Mouse (Mus musculus): Measurements from ENCODE around the gene Olfr715b. TPM values are rescaled to one million over a fixed set of nuclear protein-coding genes. Genes with fewer than 3 reads are reported as not detected.
"Not testable (repeated sequence)": the region's sequence is repeated elsewhere in the genome, so short reads cannot be mapped to it uniquely, and the experiment has no call there.

Gene Olfr715b
- not detected in 2 replicates for polyA plus RNA-seq (2014; fragmentation: Nextera tagmentation; extraction: Ambion mirVana)

DNA sequence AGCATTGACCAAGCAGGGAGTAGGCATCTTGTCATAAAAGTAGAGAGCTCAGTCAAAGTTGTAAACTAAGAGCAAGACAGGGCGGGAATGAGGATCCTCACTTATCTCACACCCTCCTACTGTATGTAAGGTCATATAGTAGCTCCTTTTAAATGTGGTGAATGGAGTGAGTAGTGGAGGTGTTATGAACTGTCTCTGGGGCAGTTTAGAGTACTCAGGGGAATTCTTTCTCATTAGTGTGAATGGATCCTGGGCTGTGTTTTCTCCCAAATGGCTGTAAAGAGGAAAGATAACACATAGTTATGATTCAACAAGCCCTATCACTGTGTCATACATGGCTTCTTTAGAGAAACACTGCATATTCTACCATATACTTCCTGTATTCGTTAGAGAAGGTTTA is at the start of gene Olfr715b:
TSS of gene Olfr715b (minus strand) at position 101 of the 400 bp plus-strand sequence.
- not testable (repeated sequence) for H3K4me1 ChIP-seq (ENCODE audit: control insufficient read depth in 2 of 2, insufficient read depth in 2 of 2, low read length in 2 of 2); ATAC-seq (ENCODE audit: insufficient number of reproducible peaks, insufficient read depth, low FRiP score, low read depth); H3K9ac ChIP-seq (ENCODE audit: low read length); H3K9me3 ChIP-seq (ENCODE audit: control insufficient read depth, low read length); H3K27ac ChIP-seq (replicated peaks in 1 of 2; ENCODE audit: control insufficient read depth in 1 of 2, insufficient read depth in 1 of 2, low read depth in 2 of 2, low read length in 2 of 2); H3K4me2 ChIP-seq (ENCODE audit: low read length); H3K36me3 ChIP-seq (ENCODE audit: control insufficient read depth, insufficient read depth, low read length); H3K4me3 ChIP-seq (ENCODE audit: control insufficient read depth in 1 of 2, insufficient read depth in 1 of 2, low read depth in 1 of 2, low read length in 2 of 2); H3K27me3 ChIP-seq (ENCODE audit: control insufficient read depth, insufficient read depth, low read length)
- 83% methylated on average over 1 of the region's 2 CpGs for WGBS

DNA sequence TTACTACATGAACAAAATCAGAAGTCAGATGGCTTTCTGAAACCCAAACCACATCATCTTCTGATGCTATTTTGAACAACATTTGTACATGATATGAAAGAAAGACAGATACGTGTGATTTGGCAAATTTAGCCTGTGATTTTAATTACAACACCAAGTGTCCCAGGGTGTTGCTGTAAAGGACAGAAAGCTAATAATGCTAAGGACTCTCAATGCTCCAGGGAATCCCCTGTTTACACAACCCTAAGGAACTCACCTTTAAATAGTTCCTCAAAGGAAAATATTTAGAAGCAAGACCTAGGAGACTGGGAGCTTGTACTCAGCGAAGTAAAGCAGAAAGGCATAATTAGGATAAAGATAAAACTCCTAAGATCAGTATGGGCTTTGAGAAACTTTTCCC is 27.9 kb upstream of the Olfr715b start, which contains the start of gene Olfr716:
TSS of gene Olfr716 (plus strand) at position 301 of the 400 bp plus-strand sequence.
- 51% methylated on average over 2 of the region's 2 CpGs for WGBS
- ATAC-seq (ENCODE audit: insufficient number of reproducible peaks, insufficient read depth, low FRiP score, low read depth): not testable (repeated sequence)

DNA sequence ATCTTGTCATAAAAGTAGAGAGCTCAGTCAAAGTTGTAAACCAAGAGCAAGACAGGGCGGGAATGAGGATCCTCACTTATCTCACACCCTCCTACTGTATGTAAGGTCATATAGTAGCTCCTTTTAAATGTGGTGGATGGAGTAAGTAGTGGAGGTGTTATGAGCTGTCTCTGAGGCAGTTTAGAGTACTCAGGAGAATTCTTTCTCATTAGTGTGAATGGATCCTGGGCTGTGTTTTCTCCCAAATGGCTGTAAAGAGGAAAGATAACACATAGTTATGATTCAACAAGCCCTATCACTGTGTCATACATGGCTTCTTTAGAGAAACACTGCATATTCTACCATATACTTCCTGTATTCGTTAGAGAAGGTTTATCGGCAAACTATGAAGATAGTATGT is 20.8 kb upstream of the Olfr715b start, which contains the start of gene Olfr715:
TSS of gene Olfr715 (minus strand) at position 101 of the 400 bp plus-strand sequence.
- not testable (repeated sequence) for H3K27me3 ChIP-seq (ENCODE audit: control insufficient read depth, insufficient read depth, low read length); H3K36me3 ChIP-seq (ENCODE audit: control insufficient read depth, insufficient read depth, low read length); ATAC-seq (ENCODE audit: insufficient number of reproducible peaks, insufficient read depth, low FRiP score, low read depth)

More for the DNA sequence above, 27.9 kb upstream of the Olfr715b start, which contains the start of gene Olfr716:
- not testable (repeated sequence) for H3K4me2 ChIP-seq (ENCODE audit: low read length); H3K36me3 ChIP-seq (ENCODE audit: control insufficient read depth, insufficient read depth, low read length); H3K27ac ChIP-seq (replicated peaks in 1 of 2; ENCODE audit: control insufficient read depth in 1 of 2, insufficient read depth in 1 of 2, low read depth in 2 of 2, low read length in 2 of 2); H3K27me3 ChIP-seq (ENCODE audit: control insufficient read depth, insufficient read depth, low read length); H3K9ac ChIP-seq (ENCODE audit: low read length); H3K4me3 ChIP-seq (ENCODE audit: control insufficient read depth in 1 of 2, insufficient read depth in 1 of 2, low read depth in 1 of 2, low read length in 2 of 2); H3K4me1 ChIP-seq (ENCODE audit: control insufficient read depth in 2 of 2, insufficient read depth in 2 of 2, low read length in 2 of 2); H3K9me3 ChIP-seq (ENCODE audit: control insufficient read depth, low read length)

DNA sequence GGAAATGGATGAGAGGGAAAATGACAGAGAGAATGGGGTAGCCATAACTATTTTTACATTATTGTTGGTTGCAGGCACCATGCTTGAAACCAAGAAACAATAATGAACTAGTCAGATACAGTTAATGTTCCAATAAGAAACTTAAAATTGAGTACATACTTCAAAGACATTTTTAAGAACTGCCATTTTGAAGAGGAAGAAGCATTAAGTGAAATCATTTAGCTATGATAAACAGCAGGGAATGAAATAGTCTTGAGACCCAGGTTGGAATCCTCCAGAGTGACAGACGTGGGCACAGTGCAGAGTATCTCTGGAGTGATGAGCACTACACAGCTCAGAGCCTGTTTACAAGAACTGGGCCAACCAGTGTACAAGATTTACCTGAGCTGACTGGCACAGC is 17.2 kb downstream of the Olfr715b start, which contains the start of gene Olfr17:
TSS of gene Olfr17 (plus strand) at position 301 of the 400 bp plus-strand sequence.
- Histone ChIP-seq H3K4me3 (ENCODE audit: control insufficient read depth in 1 of 2, insufficient read depth in 1 of 2, low read depth in 1 of 2, low read length in 2 of 2) (no peak within 1 kb of the TSS), H3K4me1 (ENCODE audit: control insufficient read depth in 2 of 2, insufficient read depth in 2 of 2, low read length in 2 of 2) (no peaks in the 10 kb centered on the region), H3K36me3 (ENCODE audit: control insufficient read depth, insufficient read depth, low read length) (no peaks in the 10 kb centered on the region), H3K9ac (ENCODE audit: low read length) (no peak within 1 kb of the TSS), H3K27ac (replicated peaks in 1 of 2; ENCODE audit: control insufficient read depth in 1 of 2, insufficient read depth in 1 of 2, low read depth in 2 of 2, low read length in 2 of 2) (no peak within 1 kb of the TSS), H3K4me2 (ENCODE audit: low read length) (no peak within 1 kb of the TSS), H3K9me3 (ENCODE audit: control insufficient read depth, low read length) (no peaks in the 10 kb centered on the region), H3K27me3 (ENCODE audit: control insufficient read depth, insufficient read depth, low read length) (no peaks in the 10 kb centered on the region)
- 47% methylated on average over 1 of the region's 1 CpGs for WGBS
- no peak for ATAC-seq (ENCODE audit: insufficient number of reproducible peaks, insufficient read depth, low FRiP score, low read depth)

More for the DNA sequence above, 20.8 kb upstream of the Olfr715b start, which contains the start of gene Olfr715:
- WGBS: 69% methylated on average over 2 of the region's 3 CpGs
- H3K4me3 ChIP-seq (ENCODE audit: control insufficient read depth in 1 of 2, insufficient read depth in 1 of 2, low read depth in 1 of 2, low read length in 2 of 2); H3K27ac ChIP-seq (replicated peaks in 1 of 2; ENCODE audit: control insufficient read depth in 1 of 2, insufficient read depth in 1 of 2, low read depth in 2 of 2, low read length in 2 of 2); H3K9ac ChIP-seq (ENCODE audit: low read length); H3K4me2 ChIP-seq (ENCODE audit: low read length); H3K9me3 ChIP-seq (ENCODE audit: control insufficient read depth, low read length); H3K4me1 ChIP-seq (ENCODE audit: control insufficient read depth in 2 of 2, insufficient read depth in 2 of 2, low read length in 2 of 2): not testable (repeated sequence)

DNA sequence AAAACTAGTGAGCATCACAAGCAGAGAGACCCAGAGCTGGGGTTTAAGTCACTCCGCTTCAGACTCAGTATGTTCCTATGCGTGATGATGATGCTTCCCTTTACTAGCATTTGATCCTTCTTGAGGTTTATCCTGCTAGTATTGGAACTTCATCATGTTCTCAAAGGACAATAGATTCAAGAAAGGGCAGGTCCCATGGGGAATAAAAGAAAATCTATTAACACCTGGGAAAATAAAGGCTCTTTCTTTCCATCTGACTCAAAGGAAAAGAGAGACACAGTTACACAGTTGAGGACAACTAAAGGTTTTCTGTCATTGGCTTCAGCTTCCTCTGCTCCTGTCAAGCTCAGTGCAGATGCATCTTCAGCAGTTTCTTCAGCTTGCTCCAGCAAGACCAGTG is 39.5 kb downstream of the Olfr715b start, which contains the start of gene Olfr714:
TSS of gene Olfr714 (plus strand) at position 301 of the 400 bp plus-strand sequence.
- H3K27me3 ChIP-seq (ENCODE audit: control insufficient read depth, insufficient read depth, low read length): no peaks in the 10 kb centered on the region
- 76% methylated on average over 2 of the region's 2 CpGs for WGBS

More for the DNA sequence above, 39.5 kb downstream of the Olfr715b start, which contains the start of gene Olfr714:
- Histone ChIP-seq H3K4me3 (ENCODE audit: control insufficient read depth in 1 of 2, insufficient read depth in 1 of 2, low read depth in 1 of 2, low read length in 2 of 2) (no peak within 1 kb of the TSS), H3K27ac (replicated peaks in 1 of 2; ENCODE audit: control insufficient read depth in 1 of 2, insufficient read depth in 1 of 2, low read depth in 2 of 2, low read length in 2 of 2) (no peak within 1 kb of the TSS), H3K36me3 (ENCODE audit: control insufficient read depth, insufficient read depth, low read length) (no peaks in the 10 kb centered on the region), H3K9me3 (ENCODE audit: control insufficient read depth, low read length) (0 out of 2 replicates have a peak, but pooled peaks cover 10% of the 10 kb centered on the region), H3K4me2 (ENCODE audit: low read length) (no peak within 1 kb of the TSS), H3K4me1 (ENCODE audit: control insufficient read depth in 2 of 2, insufficient read depth in 2 of 2, low read length in 2 of 2) (no peaks in the 10 kb centered on the region), H3K9ac (ENCODE audit: low read length) (no peak within 1 kb of the TSS)
- no peak for ATAC-seq (ENCODE audit: insufficient number of reproducible peaks, insufficient read depth, low FRiP score, low read depth)

Other genes starting within 250 kb of the Olfr715b start
- not detected in 2 replicates for gene Olfr704, start 247.2 kb downstream of the Olfr715b start, polyA plus RNA-seq (2014; fragmentation: Nextera tagmentation; extraction: Ambion mirVana)
- not detected in 2 replicates for gene Olfr705, start 233.5 kb downstream of the Olfr715b start, polyA plus RNA-seq (2014; fragmentation: Nextera tagmentation; extraction: Ambion mirVana)
- not detected in 2 replicates for gene Olfr706, start 222.2 kb downstream of the Olfr715b start, polyA plus RNA-seq (2014; fragmentation: Nextera tagmentation; extraction: Ambion mirVana)
- gene Olfr707, start 209.1 kb downstream of the Olfr715b start, polyA plus RNA-seq (2014; fragmentation: Nextera tagmentation; extraction: Ambion mirVana): not detected in 2 replicates
- gene Olfr1532-ps1, start 202.4 kb downstream of the Olfr715b start, polyA plus RNA-seq (2014; fragmentation: Nextera tagmentation; extraction: Ambion mirVana): not detected in 2 replicates
- not detected in 2 replicates for gene Olfr709-ps1, start 178.2 kb downstream of the Olfr715b start, polyA plus RNA-seq (2014; fragmentation: Nextera tagmentation; extraction: Ambion mirVana)
- gene Olfr710, start 162.1 kb downstream of the Olfr715b start, polyA plus RNA-seq (2014; fragmentation: Nextera tagmentation; extraction: Ambion mirVana): not detected in 2 replicates
- not detected in 2 replicates for gene Olfr6, start 146.4 kb downstream of the Olfr715b start, polyA plus RNA-seq (2014; fragmentation: Nextera tagmentation; extraction: Ambion mirVana)
- not detected in 2 replicates for gene Olfr711, start 134.9 kb downstream of the Olfr715b start, polyA plus RNA-seq (2014; fragmentation: Nextera tagmentation; extraction: Ambion mirVana)
- not detected in 2 replicates for gene Olfr2, start 104.3 kb downstream of the Olfr715b start, polyA plus RNA-seq (2014; fragmentation: Nextera tagmentation; extraction: Ambion mirVana)
- gene Olfr713, start 79.2 kb downstream of the Olfr715b start, polyA plus RNA-seq (2014; fragmentation: Nextera tagmentation; extraction: Ambion mirVana): not detected in 2 replicates
- not detected in 2 replicates for gene Olfr714, start 39.4 kb downstream of the Olfr715b start, polyA plus RNA-seq (2014; fragmentation: Nextera tagmentation; extraction: Ambion mirVana)
- not detected in 2 replicates for gene Olfr17, start 17.1 kb downstream of the Olfr715b start, polyA plus RNA-seq (2014; fragmentation: Nextera tagmentation; extraction: Ambion mirVana)
- gene Olfr715, start 20.7 kb upstream of the Olfr715b start, polyA plus RNA-seq (2014; fragmentation: Nextera tagmentation; extraction: Ambion mirVana): not detected in 2 replicates
- not detected in 2 replicates for gene Olfr716, start 28.0 kb upstream of the Olfr715b start, polyA plus RNA-seq (2014; fragmentation: Nextera tagmentation; extraction: Ambion mirVana)
- gene Nlrp14, start 56.6 kb upstream of the Olfr715b start, polyA plus RNA-seq (2014; fragmentation: Nextera tagmentation; extraction: Ambion mirVana): not detected in 2 replicates
- gene Rbmxl2, start 99.1 kb upstream of the Olfr715b start, polyA plus RNA-seq (2014; fragmentation: Nextera tagmentation; extraction: Ambion mirVana): not detected in 2 replicates